Mouse (Mus musculus) cerebellum, adult 2 months (tissue): ENCODE results near the gene Fmod. TPM values are rescaled to one million over a fixed set of nuclear protein-coding genes. Genes with fewer than 3 reads are reported as not detected.

Experiments used
- DNase-seq, 2 experiments: peaks; one replicate each; pipeline ENCODE4 v3.0.0; 2021
- H3K27ac ChIP-seq: fragments of 200-500 bp; 2 replicates; pipeline ENCODE4 v1.5.1; 2012; ENCODE audit warnings: low read length, control low read depth, inconsistent platforms; ENCODE audit not compliant: insufficient read depth
- H3K27me3 ChIP-seq: fragments of 200-500 bp; 2 replicates; pipeline ENCODE4 v1.6.1; 2012; ENCODE audit warnings: inconsistent platforms, mild to moderate bottlenecking, low read length, moderate library complexity; ENCODE audit not compliant: control insufficient read depth, insufficient read depth
- H3K4me1 ChIP-seq: fragments of 200-500 bp; 2 replicates; pipeline ENCODE4 v1.6.1; 2011; ENCODE audit warnings: low read length; ENCODE audit not compliant: control insufficient read depth, insufficient read depth
- H3K4me3 ChIP-seq: fragments of 200-500 bp; replicated peaks from 2 replicates; pipeline ENCODE3; 2011; ENCODE audit warnings: mild to moderate bottlenecking, low read depth, low read length, control low read depth; ENCODE audit not compliant: insufficient read depth
- CTCF ChIP-seq: fragments of 200-500 bp; IDR thresholded peaks from 2 replicates; pipeline ENCODE4 v1.5.1; 2011; ENCODE audit warnings: low read depth, mild to moderate bottlenecking, control low read depth, low read length, moderate library complexity, borderline replicate concordance; ENCODE audit not compliant: insufficient read depth
- POLR2A ChIP-seq: fragments of 200-500 bp; IDR thresholded peaks from 2 replicates; pipeline ENCODE4 v1.6.1; 2011; ENCODE audit warnings: low read length, control low read depth, borderline replicate concordance; ENCODE audit not compliant: insufficient read depth
- WGBS: fragments of 180-500 bp; shearing (Covaris S2); methylation state at CpG from one replicate; pipeline ENCODE4 v1.1.7; 2018; 5-methylcytosine and 5-hydroxymethylcytosine counted together
- polyA plus RNA-seq: library from polyadenylated mRNA; depleted of rRNA; stranded (reverse); fragments of >200 nt; gene quantifications from 2 replicates; pipeline ENCODE4 v1.2.3, GENCODE M21; 2012

Fmod gene
- polyA plus RNA-seq, 1 experiment: 7.5 TPM

DNA sequence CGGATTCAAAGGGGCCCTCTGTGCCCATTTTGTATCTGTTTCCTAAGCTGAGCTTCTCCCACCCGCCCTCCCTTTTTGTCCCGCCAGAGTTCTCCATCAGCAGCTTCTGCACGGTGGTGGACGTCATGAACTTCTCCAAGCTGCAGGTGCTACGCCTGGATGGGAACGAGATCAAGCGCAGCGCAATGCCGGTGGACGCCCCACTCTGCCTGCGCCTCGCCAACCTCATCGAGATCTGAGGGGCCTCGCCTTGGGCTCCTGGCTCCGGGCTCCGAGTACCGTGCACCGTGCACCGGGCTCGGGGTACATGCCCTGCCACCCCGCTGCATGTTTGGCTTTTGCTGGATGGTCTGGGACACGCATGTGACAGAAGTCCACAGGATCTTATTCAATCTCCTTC, 9.3 kb downstream of the Fmod start:
- DNase-seq: peak in 1 of 2 experiments; percentile 36
- TF ChIP-seq POLR2A: no peak
- TF ChIP-seq CTCF: no peak
- Histone ChIP-seq H3K4me1 (no peaks in the 10 kb centered on the region), H3K27me3 (no peaks in the 10 kb centered on the region), H3K27ac (no peak overlapping the region), H3K4me3 (no peak overlapping the region)
- WGBS: 34% methylated on average over 23 of the region's 23 CpGs

DNA sequence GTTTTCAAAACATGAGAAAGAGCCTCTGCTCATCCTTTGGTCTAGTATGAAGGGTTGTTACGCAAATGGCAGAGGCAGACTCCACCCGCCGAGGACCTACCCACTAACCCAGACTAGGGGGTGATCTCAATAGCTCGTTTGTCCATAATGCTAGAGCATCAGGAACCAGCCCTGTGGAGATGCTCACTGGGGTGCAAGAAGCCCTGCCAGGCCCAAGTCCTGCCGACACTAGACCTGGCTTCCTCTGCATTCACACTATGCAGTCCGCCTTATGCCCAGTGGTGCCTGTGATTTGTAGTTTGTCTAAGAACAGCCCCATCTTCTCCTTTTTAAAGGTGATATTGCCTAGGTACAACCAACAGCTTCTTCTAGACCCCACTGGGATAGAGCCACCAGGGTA, 10.4 kb downstream of the Fmod start:
- WGBS: 87% methylated on average over 6 of the region's 6 CpGs

DNA sequence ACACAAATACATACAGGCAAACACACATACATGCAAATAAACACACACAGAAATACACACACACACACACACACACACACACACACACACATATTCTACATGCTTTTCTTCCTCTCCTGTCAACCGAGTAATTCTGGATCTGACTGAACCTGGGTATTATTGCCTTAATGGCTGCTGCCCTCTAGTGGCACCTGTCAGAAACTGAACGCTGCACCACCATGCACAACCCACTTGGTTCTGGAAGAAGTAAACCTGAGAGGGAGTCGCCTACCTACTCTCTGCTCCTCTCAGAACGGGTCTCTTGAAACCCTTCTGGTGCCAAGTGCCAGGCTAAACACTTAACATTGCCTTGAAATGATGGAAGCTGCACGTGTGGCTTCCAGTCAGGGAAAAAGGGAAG, 11.7 kb downstream of the Fmod start:
- under 1% methylated on average over 5 of the region's 5 CpGs for WGBS
- Histone ChIP-seq H3K27ac (no peak overlapping the region), H3K27me3 (no peaks in the 10 kb centered on the region), H3K4me1 (no peaks in the 10 kb centered on the region), H3K4me3 (no peak overlapping the region)
- peak; percentile 77 to 81 for DNase-seq
- TF ChIP-seq CTCF: peak; percentile 93
- no peak for TF ChIP-seq POLR2A

More for the DNA sequence above, 10.4 kb downstream of the Fmod start:
- TF ChIP-seq CTCF (no peak), POLR2A (no peak)
- no peaks in the 10 kb centered on the region for H3K27me3 ChIP-seq
- H3K4me1 ChIP-seq: no peaks in the 10 kb centered on the region
- H3K27ac ChIP-seq: no peak overlapping the region
- H3K4me3 ChIP-seq: no peak overlapping the region
- DNase-seq: no peak

DNA sequence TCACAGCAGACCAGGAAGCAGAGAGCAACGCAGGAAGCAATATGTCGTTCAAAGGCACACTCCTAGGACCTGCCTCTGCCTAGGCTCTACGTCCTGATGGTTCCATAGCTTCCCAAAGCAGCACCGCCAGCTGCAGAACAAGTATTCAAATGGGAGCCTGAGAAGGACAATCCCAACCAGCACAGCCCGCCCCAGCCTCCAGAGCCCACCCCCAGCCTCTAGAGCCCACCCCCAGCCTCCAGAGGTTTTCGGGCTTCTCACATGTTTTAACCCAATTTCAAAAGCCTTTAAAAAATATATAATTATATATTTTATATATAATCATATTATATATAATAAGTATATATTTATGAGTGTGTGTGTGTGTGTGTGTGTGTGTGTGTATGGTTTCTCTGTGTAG, 12.5 kb downstream of the Fmod start:
- TF ChIP-seq CTCF: no peak
- TF ChIP-seq POLR2A: no peak
- no peak for DNase-seq
- Histone ChIP-seq H3K4me1 (no peaks in the 10 kb centered on the region), H3K27ac (no peak overlapping the region), H3K27me3 (no peaks in the 10 kb centered on the region), H3K4me3 (no peak overlapping the region)
- WGBS: 81% methylated on average over 6 of the region's 6 CpGs

DNA sequence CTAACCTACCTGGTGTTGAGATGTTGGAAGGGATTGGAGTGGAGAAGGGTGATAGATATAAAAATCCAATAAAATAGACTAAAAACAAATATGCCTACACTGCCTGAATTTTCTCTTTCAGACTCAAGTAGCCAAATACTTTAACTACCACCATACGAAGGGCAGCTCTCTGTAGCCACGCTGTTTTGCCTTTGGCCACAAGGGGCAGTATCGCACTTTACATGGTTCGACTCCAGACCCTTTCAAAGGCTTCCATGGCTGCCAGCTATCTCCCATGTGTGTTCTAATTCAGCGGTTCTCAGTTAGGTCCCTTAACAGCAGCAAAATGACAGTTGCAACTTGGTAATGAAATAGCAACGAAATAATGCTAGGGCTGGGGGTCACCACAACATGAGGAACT, 16.2 kb downstream of the Fmod start:
- H3K4me1 ChIP-seq: no peaks in the 10 kb centered on the region
- no peaks in the 10 kb centered on the region for H3K27me3 ChIP-seq
- no peak overlapping the region for H3K4me3 ChIP-seq
- WGBS: 3% methylated on average over 6 of the region's 6 CpGs
- no peak overlapping the region for H3K27ac ChIP-seq
- TF ChIP-seq CTCF: peak; percentile 92
- no peak for TF ChIP-seq POLR2A
- DNase-seq: peak; percentile 74 to 84

DNA sequence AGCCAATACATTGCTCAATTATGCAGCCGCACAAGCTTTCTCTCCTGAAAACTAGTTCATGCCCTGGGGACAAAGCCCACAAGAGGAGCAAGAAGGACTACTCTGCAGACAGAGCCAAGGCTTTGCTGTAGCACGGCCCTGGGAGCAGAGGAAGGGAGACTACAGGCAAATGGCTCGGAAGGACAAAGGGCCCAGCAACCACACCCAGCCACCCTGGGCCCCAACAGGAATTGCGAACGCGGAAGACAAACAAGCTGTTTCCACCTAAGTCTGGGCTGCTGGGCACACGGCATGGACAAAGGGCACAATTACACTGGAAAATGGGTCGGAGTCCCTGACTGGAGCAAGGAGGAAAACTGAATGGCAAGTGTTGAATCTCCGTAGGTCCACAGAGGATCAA, 18.0 kb downstream of the Fmod start:
- Histone ChIP-seq H3K4me3 (no peak overlapping the region), H3K27ac (no peak overlapping the region), H3K4me1 (0 out of 2 replicates have a peak, but pooled peaks cover 2% of the 10 kb centered on the region), H3K27me3 (no peaks in the 10 kb centered on the region)
- WGBS: 90% methylated on average over 9 of the region's 9 CpGs
- no peak for DNase-seq
- no peak for TF ChIP-seq POLR2A
- no peak for TF ChIP-seq CTCF

DNA sequence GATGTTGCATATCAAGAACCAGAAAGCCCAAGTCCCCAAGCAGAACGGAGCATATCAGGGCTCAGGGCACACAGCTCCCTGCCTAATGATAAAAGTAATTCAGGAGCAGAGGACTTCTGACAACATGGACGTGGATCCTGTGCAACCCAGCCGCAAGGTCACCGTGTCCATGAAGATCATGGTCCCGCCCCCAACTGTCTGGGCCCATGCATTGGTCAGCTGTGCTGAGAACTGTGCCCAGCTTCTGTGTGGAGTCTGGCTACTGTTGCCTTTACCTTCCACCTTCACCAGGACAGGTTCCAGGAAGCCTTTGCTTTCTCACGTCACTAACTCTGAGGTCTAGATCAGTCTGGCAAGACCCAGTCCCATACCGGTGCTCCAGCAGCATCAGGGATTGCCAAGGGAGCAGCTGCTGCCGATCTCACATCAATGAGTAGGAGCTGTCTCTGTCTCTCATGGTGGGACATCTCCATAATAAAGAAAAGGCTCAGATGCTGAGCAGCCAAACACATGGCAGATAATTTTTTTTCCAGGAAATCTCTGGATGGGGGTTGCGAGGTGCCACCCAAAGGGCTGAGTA, 18.7 kb downstream of the Fmod start:
- H3K4me1 ChIP-seq: peaks cover 5% of the 10 kb centered on the region; the same call in 1 of the 2 replicates
- no peak overlapping the region for H3K27ac ChIP-seq
- WGBS: 69% methylated on average over 9 of the region's 9 CpGs
- no peaks in the 10 kb centered on the region for H3K27me3 ChIP-seq
- DNase-seq: no peak
- no peak for TF ChIP-seq CTCF
- TF ChIP-seq POLR2A: no peak
- H3K4me3 ChIP-seq: no peak overlapping the region

DNA sequence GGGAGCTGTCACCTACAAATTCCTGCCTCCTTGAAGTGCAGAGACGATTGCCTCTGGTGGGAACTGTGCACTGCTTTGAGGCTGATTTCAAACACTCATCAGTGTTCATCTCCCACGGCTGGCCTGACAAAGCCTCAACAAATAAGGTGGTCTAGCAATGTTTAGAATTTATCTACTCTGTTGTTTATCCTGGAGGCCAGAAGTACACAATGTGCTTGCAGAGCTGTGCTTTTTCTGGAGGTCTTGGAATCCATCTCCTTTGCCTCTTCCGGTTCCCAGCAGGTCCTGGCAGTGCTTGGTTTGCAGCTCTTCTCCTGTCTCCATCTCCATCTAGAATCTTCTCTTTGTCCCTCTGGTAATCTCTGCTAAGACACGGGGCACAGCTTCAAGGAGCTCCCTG, 19.2 kb downstream of the Fmod start:
- DNase-seq: no peak
- TF ChIP-seq POLR2A (no peak), CTCF (no peak)
- Histone ChIP-seq H3K4me3 (no peak overlapping the region), H3K27ac (no peak overlapping the region), H3K27me3 (no peaks in the 10 kb centered on the region), H3K4me1 (peaks cover 7% of the 10 kb centered on the region)
- 50% methylated on average over 4 of the region's 4 CpGs for WGBS

DNA sequence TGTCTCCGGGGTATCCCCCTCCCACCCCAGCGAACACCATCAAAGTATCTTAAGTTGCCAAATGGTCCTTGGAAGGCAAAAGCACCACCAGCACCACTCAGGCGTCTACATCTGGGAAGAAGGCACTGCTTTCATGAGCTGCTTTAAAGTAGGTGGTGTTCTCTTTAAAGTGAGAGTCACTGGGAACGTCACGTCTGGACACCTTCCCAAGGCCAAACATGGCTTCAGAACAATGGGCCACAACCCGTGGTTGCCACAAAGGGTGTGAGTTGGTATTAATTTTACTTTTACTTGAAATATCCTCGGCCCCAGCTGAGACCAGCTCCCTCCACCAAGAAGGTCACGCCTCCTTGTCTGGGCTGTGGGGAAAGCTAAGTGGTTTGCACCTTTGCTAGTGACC, 20.7 kb downstream of the Fmod start:
- peaks cover 9% of the 10 kb centered on the region for H3K4me1 ChIP-seq
- TF ChIP-seq CTCF (no peak), POLR2A (no peak)
- H3K4me3 ChIP-seq: no peak overlapping the region
- DNase-seq: no peak
- no peak overlapping the region for H3K27ac ChIP-seq
- no peaks in the 10 kb centered on the region for H3K27me3 ChIP-seq
- WGBS: 85% methylated on average over 8 of the region's 8 CpGs
